Mouse (Mus musculus) liver (tissue): ENCODE data around the gene Tiam1.
A peak's percentile ranks its signal among the peaks of the same experiment; 100 is the strongest.

Experiments used
- DNase-seq: peaks from one replicate; pipeline ENCODE4 v3.0.0-alpha.2; 2020; ENCODE audit warnings: mixed read lengths

Tiam1 gene

DNA sequence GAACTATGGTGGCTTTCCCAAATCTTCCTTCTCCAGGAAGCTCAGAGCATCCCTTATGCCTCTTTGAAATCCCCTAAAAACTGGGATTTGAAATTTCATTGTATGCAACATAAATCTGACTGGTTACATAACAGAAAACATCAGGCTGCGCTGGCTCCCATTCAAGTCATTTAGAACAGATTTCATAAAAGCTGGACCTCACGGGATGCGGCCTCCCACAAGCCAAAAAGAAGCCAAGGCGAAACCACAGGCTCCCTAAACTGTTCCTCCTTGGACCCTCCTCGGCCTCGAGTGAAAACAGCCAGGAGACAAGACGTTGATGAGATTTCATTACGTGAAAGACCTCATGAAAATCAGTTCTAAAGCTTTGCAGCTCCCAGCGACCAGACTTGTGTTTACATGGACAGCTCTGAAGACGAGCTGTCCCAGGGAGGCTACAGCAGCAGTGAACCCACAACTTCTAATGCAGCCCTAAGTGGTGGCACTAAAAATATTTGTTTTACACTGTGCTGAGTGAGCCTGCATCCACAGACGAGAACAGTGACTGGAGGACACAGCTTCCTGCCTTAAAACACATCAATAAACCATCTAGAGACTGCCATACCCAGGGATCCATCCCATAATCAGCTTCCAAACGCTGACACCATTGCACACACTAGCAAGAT lies 96.9 kb downstream of the Tiam1 start:
- no peak for DNase-seq

DNA sequence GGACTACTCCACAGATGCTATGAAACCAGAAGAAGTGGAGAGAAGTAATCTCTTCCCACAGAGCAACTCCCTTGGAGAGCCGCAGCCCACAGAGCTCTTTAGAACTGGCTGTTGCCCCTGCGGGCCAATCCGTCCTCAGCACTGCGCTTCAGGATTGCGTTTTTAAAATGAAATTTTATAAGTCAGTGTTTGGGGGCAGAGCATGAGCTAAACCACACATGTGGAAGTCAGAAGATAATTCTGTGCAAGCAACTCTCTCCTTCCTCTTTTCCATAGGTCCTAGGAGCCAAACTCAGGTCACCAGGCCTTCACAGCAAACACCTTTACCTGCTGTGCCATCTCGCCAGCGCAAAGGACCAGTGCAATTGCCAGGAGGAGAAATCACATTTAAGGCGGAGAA lies 98.0 kb downstream of the Tiam1 start:
- no peak for DNase-seq

DNA sequence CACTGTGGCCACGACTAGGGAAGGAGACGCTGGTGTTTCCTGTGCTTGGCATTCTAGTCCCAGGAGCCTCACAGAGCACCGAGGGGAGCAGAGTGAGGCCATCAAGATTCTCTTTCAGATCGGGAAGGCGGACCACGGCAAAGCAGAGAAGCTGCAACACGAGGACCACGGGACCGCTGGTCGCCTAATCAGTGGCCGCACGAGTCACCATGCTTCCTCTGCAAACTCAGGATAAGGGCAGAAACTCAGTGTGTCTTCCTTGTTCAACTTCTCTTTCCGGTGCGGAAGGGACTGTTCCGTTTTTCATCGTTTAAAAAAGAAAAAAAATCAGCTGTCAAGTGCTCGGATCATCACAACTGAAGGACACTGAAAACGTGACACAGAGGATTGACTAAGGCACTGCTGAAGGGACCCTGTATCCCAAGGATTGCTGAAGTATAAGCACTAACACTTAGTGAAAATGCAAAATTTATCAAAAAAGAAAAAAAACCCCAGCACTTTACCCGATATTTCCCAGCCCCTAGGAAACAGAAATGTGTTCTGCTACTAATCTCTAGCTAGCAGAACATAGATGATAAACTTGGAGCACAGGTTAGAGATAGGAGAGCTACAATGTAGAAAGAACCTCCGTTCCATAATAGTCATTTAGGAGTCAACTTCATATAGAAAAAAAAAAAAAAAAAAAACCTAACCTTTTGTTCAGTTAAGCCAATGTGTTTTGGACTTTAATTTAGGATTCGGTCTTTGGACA lies 99.4 kb downstream of the Tiam1 start:
- peak; percentile 80 for DNase-seq

DNA sequence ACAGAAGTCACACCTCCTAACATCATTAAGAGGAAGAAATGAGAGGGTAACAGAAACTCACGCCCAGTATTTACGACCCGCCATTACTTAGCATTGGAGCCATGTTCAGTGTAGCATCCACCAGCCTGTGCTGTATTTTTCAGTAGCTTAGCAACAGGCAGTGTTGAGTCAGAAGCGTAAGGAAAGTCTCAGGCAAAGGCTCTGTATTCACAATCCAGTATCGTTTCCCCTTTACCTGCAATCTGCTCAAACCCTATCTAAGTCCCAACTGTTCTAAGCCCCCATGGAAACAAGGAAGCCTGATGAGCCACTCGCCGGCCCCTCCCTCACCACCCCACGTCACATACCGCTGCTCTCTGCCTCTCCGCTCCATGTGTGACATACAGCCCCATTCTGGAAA lies 100.7 kb downstream of the Tiam1 start:
- DNase-seq = no peak

DNA sequence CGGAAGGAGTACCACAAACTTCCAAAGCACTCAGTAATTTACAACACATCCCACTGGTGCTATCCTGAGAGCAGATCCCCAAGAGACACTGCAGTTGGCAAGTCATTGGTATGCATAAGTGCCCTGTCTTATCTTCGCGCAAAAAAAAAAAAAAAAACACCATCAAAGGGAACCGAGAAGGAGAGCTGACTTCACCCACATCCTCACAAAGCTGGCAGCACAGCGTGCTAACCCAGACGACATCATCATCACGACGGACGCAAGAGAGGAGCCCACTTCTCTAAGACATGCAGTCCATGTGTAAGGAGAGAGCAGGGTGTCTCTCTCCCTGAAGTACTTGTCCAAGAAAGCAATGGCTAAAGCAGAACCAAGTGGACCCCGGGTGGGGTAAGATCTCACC lies 101.2 kb downstream of the Tiam1 start:
- no peak for DNase-seq

DNA sequence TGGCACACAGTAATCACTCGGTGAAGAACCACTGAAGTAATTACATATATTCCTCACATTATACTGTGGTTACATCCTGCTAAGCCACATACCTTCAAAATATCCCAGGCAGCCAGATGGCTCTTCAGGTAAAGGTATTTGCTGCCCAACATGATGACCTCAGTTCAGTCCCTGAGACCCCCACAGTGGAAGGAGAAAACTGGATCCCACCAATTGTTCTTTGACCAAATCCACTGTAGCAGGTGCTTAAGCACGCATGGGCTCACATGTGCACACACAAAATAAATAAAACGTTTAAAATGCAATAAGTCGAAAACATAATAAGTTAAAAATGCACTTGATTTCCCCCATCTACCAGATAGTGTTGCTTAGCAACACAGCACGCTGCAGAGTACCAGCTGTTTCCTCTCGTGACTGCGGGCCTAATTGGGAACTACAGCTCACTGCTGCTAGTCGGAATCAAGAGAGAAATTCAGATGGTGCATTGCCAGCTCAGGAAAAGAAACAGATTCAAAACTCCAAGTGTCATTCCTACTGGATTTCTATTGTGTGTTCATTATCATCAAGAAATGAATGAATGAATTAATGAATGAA lies 102.7 kb downstream of the Tiam1 start:
- no peak for DNase-seq

DNA sequence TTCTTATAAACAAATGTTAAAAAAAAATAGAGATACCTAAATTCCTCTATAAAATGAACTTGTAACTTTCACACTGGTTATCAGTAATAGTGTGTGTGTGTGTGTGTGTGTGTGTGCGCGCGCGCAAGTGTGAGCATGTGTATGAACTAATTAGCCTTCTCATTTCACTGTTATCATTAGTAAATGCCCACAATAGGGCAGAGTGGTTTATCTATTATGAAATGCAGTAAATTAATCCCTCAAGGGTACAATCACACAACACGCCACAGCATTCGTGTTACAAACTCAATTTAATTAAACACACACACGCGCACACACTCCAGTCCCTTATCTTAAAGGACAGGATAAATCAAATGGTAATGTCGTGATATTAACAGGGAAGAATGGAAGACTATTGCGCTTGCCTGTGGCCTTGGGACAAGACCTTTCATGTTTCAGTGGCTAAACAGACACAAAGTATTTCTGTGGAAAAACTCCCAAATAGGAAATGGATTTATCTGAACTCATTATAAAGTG lies 107.9 kb downstream of the Tiam1 start:
- no peak for DNase-seq

DNA sequence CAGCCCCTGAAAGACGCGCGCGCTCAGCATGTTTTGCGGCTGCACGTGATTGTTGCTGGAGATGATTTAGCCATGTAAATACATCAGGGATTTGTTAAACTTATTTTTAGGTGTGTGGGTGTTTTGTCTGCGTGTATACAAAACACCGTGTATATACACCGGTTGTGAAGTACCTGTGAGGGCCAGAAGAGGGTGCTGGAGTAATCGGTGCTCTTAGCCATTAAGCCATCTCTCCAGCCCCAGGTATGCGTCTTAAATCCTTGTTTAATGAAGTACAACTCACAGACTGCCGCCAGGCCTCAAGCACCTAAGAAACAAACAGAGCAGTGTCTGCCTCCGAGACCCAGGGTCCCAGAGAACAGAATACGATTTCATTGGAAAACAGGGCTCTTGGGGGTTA lies 113.2 kb downstream of the Tiam1 start:
- no peak for DNase-seq

DNA sequence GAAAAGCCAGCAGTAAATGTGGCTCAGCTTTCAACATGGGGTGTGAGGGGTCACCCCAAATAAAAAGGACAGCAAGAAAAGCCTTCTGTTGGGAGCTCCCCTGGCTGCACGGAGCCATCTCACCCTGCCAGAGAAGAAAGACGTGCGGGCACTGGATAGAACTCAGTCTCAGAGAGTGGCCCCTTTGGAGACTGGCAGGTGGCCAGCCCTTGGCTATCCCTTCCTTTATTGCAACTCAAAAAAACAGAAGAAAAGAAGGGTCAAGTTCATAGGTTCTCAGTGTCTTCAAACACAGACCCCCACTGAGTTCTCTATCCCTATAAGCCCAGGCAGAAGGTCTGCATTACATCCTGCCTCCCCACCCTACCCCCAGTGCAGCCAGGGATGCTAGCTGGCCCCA lies 115.7 kb downstream of the Tiam1 start:
- no peak for DNase-seq

DNA sequence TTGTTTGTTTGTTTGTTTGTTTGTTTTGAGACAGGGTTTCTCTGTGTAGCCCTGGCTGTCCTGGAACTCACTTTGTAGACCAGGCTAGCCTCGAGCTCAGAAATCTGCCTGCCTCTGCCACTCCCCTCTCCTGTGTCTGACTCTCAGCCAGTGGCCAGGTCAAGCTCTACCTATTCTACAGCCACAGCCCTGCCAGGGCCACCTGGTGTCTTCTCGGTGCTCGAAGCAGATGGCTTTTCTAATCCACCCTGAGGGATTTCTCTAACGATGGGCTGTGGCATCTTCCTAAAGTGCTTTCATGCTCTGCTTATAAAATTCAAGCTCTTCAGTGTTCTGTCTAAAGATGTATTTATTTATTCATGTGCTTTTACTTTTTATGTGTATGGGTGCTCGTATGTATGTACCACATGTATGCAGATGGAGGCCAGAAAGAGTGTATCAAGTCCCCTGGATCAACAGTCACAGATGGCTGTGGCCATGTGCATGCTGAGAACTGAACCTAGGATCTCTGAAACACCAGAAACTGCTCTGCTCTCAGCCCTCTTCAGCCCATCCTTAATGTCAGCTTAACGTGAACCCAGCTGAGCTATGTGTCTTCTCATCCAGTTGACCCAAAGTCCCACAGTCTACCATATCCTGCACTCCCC lies 117.9 kb downstream of the Tiam1 start:
- DNase-seq = no peak

DNA sequence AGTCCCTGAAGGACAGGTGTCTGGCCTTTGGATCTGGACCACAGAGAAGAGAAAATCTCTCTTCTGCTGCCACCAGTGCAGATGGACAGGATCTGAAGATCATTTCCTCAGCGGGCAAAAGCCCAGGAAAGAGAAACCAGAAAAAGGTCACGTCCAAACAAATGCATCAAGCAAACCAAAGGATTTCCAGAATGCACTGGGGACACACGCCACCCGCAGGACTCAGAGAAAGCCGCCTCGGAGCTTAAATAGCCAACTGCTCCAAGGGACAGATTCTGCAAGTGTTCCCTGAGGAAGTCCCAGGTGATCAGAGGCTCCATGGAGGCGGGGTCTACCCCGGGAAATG lies 119.9 kb downstream of the Tiam1 start:
- no peak for DNase-seq

DNA sequence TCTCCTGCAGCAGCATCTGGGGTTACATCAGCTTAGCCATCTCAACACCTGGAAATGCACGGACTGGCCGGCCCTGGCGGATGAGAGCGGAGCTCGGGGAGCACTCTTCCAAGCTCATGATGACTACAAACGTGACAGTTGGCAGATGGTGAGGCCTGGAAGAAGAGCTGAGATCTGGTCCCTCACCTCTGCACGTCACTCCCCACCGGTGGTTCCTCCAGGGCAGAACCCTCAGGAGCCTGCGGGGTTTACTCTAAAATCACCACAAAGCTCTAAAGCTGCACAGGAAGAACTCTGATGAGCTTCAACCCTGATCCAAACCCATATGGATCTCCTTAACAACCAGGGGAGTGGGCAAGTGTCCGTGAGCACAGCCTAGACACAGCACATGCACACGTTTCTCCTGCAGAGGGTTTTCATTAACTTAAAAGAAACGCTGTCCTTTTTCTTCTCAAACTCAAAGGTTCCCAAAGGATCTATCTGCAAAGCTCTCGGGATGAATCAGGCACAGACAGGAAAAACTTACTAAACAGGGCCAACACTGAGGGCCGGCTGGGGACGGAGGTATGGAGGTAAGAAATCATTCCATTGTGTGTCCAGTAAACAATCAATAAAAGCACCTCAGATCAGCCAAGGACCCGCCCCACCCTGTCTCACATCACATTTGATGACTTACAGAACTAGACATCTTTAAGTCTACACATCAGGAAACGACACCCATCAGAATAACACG lies 120.5 kb downstream of the Tiam1 start:
- no peak for DNase-seq

DNA sequence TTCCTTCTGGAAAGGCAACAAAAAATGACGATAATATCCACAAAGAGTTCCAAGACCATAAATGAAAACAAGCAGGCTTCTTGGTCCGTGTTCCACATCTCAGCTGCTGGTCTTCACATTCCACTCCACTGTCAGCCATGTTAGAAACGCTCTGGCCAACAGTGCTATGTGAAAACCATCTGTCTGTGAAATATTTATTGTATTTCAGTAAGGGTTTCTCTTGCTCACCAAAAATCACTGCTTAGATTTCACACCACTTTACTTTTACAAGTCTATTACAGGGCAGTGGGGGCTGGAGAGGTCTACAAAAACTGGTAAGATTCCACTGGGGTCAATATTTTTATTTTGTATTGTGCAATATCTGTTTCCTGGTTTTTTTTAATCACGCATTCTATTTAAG lies 127.5 kb downstream of the Tiam1 start:
- no peak for DNase-seq

DNA sequence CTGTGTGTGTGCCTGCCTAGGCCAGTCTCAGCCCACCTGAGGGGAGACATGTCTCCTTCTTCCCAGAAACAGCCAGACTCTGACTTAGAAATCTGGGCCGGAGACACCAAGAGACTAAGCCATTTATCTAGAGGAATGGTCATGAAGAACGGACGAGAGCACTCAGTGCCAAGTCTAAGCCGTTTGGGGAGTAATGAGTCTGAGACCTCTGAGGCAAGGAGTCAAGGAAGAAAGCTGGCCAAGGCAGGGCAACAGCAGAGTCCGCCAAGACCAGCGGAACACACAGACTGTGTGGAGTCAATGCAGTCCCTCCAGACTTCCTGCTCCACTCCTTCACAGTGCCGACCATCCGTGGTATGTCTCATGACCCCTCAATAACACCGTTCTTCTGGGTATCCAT lies 129.0 kb downstream of the Tiam1 start:
- no peak for DNase-seq

DNA sequence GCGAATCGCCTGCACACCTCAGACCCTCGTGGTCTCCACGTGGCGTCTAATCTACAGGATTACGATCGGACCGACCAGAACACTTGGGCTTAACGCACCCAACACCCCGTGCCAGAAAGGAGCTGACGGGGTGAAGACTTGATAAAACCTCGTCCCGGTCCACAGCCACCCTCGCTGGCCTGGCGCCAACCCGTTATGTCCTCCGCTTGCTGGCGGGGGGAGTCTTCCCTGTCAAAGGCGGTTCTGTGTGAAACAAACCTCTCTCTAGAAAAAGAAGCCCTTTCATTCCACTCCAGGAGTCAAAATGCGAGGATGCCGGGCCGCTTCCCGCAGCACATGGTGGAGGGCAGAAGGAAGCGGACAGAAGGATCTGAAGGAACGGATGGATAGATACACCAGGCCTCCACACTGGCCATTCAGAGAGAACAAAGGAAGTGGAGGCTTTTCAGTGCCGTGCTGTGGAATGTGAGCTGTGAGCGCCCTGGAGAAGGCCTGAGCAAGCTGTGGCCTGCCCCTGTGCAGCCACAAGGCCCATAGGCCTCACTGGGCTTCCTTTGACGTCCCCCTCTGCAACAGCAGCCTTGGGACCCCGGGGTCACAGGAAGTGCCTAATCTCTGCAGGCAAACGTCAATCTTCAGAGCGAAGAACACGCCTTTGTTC lies 131.9 kb downstream of the Tiam1 start:
- peak; percentile 12 for DNase-seq

DNA sequence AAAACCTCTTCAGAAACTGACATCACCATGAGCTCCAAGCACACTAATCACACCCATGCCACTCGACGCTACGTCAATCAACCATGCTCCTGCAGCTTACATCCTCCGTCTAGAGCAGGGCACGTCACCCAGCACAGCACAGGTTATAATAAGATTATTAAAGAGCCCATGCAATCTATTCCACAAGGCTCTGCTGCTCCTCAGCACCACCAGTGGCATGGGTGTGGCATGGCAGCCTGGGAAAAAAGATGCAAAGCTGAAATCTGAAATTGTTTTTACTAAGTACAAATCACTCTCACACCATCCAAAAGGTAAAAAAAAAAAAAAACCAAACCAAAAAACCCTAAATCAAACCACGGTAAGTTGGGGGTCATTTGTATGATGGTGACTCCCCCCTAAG lies 135.1 kb downstream of the Tiam1 start:
- DNase-seq = no peak

DNA sequence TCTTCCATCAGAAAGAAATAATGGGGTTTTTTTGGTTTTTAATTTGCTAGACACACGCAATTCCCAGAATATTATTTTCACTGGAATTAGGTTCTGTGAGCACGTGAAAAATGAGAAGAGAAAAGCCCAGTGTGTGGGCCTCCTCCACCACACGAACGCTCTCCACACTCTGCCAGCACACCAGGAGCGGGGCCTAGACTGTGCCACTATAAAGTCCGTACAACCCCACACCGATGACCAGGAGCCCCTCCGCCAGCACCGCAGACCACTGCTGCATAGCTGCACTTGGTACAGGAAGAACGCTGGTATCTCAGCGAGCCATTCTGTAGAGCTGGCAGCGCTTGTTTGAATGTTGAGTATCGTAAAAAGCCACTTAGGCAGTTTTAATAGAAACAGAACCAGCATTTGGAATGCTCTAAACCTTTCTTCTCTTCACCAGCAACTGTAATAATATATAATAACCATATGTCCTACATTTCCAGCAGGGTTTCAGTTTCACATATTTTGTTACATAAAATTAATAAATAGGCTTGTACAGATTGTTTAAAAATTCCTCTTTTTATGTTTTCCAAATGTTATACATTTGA lies 136.1 kb downstream of the Tiam1 start:
- DNase-seq = no peak

DNA sequence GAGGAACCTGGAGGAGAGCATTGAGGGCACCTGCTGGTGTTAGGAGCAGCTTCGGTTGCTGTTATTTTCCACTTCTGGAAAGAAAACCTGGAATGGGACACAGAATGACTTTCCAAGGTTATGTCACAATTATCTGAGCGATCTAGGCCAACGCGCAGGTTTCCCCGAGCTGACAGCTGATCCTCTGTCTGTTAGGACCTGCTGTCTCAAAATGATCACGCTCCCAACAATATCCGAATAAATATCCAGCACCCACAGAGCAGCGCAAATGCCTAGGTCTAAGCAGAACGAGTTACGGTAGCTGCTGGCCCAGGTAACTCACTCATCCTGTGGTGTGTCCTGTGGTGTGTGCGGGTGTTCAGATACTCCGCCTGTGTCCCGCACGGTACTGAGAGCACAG lies 140.0 kb downstream of the Tiam1 start:
- no peak for DNase-seq

DNA sequence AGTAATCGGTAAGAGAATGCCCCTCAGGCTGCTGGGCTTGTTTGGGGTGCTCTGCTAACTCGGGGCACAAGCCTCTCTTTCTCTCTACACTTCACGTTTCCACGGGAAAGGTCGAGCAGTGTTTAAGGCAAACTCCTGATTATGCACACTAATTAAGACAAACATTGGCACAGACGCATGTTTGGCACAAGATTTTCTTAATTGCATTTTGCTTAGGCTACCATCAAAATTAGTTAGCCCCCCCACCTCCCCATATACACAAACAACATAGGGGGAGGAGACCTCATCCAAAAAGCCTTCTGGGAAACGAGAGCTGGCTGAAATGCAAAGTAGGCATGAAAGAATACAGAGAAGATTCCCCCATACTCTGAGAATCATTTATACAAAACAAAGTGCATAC lies 148.4 kb downstream of the Tiam1 start:
- no peak for DNase-seq

DNA sequence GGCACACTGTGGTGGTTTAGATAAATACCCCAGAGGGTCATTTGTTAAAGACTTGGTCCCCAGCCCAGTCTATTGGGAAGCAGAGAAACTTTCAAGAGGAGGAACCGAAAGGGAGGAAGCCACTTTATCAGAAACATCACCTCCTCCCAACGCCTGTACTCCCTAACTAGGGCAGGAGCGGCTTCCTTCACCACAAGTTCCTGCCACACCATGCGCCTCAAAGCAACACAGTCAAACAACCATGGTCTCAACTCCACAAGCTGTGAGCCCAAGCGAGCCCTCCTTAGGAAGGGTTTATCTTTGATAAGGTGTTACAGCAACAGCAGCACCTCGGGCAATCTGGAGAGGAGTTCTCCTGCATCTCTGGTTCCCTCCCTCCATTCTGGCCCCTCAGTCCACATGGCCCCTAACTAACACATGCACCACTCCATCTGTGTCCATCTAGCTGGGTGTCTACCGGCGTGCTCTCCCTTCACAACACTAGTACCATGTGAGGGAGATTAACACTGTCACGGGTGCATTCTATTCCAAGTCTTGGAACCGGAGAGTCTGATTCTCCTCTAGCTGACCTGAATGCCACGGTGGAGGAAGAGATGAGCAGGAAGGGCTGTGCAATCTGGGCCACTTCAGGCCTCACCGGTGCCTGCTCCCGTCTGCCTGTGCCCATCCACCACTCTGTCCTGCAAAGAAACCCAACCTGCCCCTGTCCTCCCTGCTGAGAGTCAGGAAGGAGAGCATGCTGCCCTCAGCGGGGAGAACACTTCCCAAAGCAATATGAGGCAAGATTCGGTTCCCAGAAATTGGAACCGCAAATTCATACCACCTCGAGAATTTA lies 149.4 kb downstream of the Tiam1 start:
- peak; percentile 29 for DNase-seq

DNA sequence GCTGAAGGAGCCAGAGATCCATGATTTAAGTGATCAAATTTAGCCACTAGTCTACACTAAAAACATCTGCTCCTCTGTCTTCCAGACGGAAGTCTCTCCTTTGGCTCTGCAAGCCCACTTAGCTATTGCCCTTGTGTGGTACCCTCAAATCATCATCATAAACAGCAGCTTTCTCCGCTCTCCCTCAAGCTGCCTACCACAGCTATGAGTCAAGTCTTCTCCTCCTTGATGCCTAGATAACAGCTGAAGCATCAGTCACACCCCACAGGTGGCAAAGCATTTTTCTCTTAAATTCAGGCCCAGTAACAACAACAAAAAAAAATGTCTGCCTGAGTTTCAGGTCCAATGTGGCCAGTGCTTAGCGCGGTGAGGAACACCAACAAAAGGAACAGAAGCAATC lies 150.1 kb downstream of the Tiam1 start:
- DNase-seq = no peak
